Mouse (Mus musculus): ENCODE measurements around the gene Trim71. TPM values are rescaled to one million over a fixed set of nuclear protein-coding genes. Genes with fewer than 3 reads are reported as not detected.

The Trim71 gene
- total RNA-seq, 1 experiment, result 141 TPM

GRCm38 (mm10) chr9:114468217-114468616, 96.0 kb downstream of the Trim71 start:
- H3K36me3 ChIP-seq (ENCODE audit: control insufficient read depth, insufficient read depth, low read length, poor library complexity, severe bottlenecking), result peaks cover 17% of the 10 kb centered on the region
- H3K4me1 ChIP-seq (ENCODE audit: control insufficient read depth in 2 of 2, insufficient read depth in 2 of 2, low read length in 2 of 2, poor library complexity in 1 of 2), result peaks cover 0 to 3% of the 10 kb centered on the region in 2 experiments; a peak in 1 of 4 replicates
- no peak for DNase-seq (ENCODE audit: low read depth, low spot score)
- H3K27ac ChIP-seq (ENCODE audit: insufficient read depth, low read depth, low read length, poor library complexity, severe bottlenecking), result no peak overlapping the region
- in situ Hi-C loops (cut with MboI; ENCODE audit: low sequenced_read_pairs in 2 of 2, unreplicated experiment in 2 of 2), result no loop called here
- TF ChIP-seq MAFK (IDR thresholded peaks at IDR 0.05; ENCODE audit: insufficient read depth, low read depth, low read length) (no peak), ZC3H11A (IDR thresholded peaks at IDR 0.05; ENCODE audit: borderline replicate concordance, low read depth, low read length) (no peak), ZNF384 (IDR thresholded peaks at IDR 0.05; ENCODE audit: low read depth, low read length) (no peak), CHD2 (IDR thresholded peaks at IDR 0.05; ENCODE audit: low read depth, low read length) (no peak), HCFC1 (IDR thresholded peaks at IDR 0.05; ENCODE audit: borderline replicate concordance, insufficient read depth, low read length) (no peak)
- no peaks in the 10 kb centered on the region for H3K9me3 ChIP-seq (ENCODE audit: control insufficient read depth, insufficient read depth, low read depth, low read length)
- no peak overlapping the region for H3K9ac ChIP-seq (ENCODE audit: insufficient read depth, low read depth, low read length, poor library complexity, severe bottlenecking)
- no peak overlapping the region for H3K4me3 ChIP-seq (ENCODE audit: insufficient read depth in 1 of 2, low read depth in 1 of 2, low read length in 2 of 2, poor library complexity in 1 of 2, severe bottlenecking in 1 of 2)

- no peak overlapping the region for H3K4me3 ChIP-seq (ENCODE audit: insufficient read depth in 1 of 2, low read depth in 1 of 2, low read length in 2 of 2, poor library complexity in 1 of 2, severe bottlenecking in 1 of 2)
- no peaks in the 10 kb centered on the region for H3K9me3 ChIP-seq (ENCODE audit: control insufficient read depth, insufficient read depth, low read depth, low read length)
- H3K27ac ChIP-seq (ENCODE audit: insufficient read depth, low read depth, low read length, poor library complexity, severe bottlenecking), result no peak overlapping the region
- TF ChIP-seq HCFC1 (IDR thresholded peaks at IDR 0.05; ENCODE audit: borderline replicate concordance, insufficient read depth, low read length) (no peak), CHD2 (IDR thresholded peaks at IDR 0.05; ENCODE audit: low read depth, low read length) (no peak), MAFK (IDR thresholded peaks at IDR 0.05; ENCODE audit: insufficient read depth, low read depth, low read length) (no peak), ZNF384 (IDR thresholded peaks at IDR 0.05; ENCODE audit: low read depth, low read length) (no peak), ZC3H11A (IDR thresholded peaks at IDR 0.05; ENCODE audit: borderline replicate concordance, low read depth, low read length) (no peak)
- in situ Hi-C loops (cut with MboI; ENCODE audit: low sequenced_read_pairs in 2 of 2, unreplicated experiment in 2 of 2), result no loop called here
- no peaks in the 10 kb centered on the region for H3K4me1 ChIP-seq (ENCODE audit: control insufficient read depth in 2 of 2, insufficient read depth in 2 of 2, low read length in 2 of 2, poor library complexity in 1 of 2)
- no peak overlapping the region for H3K9ac ChIP-seq (ENCODE audit: insufficient read depth, low read depth, low read length, poor library complexity, severe bottlenecking)
- H3K36me3 ChIP-seq (ENCODE audit: control insufficient read depth, insufficient read depth, low read length, poor library complexity, severe bottlenecking), result peaks cover 17% of the 10 kb centered on the region
- no peak for DNase-seq (ENCODE audit: low read depth, low spot score)
Observed at GRCm38 (mm10) chr9:114466871-114467270, 97.3 kb downstream of the Trim71 start.

GRCm38 (mm10) chr9:114465442-114465841, 98.7 kb downstream of the Trim71 start:
- in situ Hi-C loops (cut with MboI; ENCODE audit: low sequenced_read_pairs in 2 of 2, unreplicated experiment in 2 of 2), result no loop called here
- Histone ChIP-seq H3K36me3 (ENCODE audit: control insufficient read depth, insufficient read depth, low read length, poor library complexity, severe bottlenecking) (peaks cover 17% of the 10 kb centered on the region), H3K9ac (ENCODE audit: insufficient read depth, low read depth, low read length, poor library complexity, severe bottlenecking) (no peak overlapping the region), H3K27ac (ENCODE audit: insufficient read depth, low read depth, low read length, poor library complexity, severe bottlenecking) (no peak overlapping the region), H3K4me1 (ENCODE audit: control insufficient read depth in 2 of 2, insufficient read depth in 2 of 2, low read length in 2 of 2, poor library complexity in 1 of 2) (no peaks in the 10 kb centered on the region), H3K9me3 (ENCODE audit: control insufficient read depth, insufficient read depth, low read depth, low read length) (no peaks in the 10 kb centered on the region), H3K4me3 (ENCODE audit: insufficient read depth in 1 of 2, low read depth in 1 of 2, low read length in 2 of 2, poor library complexity in 1 of 2, severe bottlenecking in 1 of 2) (no peak overlapping the region)
- TF ChIP-seq ZC3H11A (IDR thresholded peaks at IDR 0.05; ENCODE audit: borderline replicate concordance, low read depth, low read length), result no peak
- TF ChIP-seq HCFC1 (IDR thresholded peaks at IDR 0.05; ENCODE audit: borderline replicate concordance, insufficient read depth, low read length), result no peak
- TF ChIP-seq CHD2 (IDR thresholded peaks at IDR 0.05; ENCODE audit: low read depth, low read length), result no peak
- no peak for TF ChIP-seq ZNF384 (IDR thresholded peaks at IDR 0.05; ENCODE audit: low read depth, low read length)
- no peak for TF ChIP-seq MAFK (IDR thresholded peaks at IDR 0.05; ENCODE audit: insufficient read depth, low read depth, low read length)
- no peak for DNase-seq (ENCODE audit: low read depth, low spot score)

- TF ChIP-seq CHD2 (IDR thresholded peaks at IDR 0.05; ENCODE audit: low read depth, low read length) (no peak), HCFC1 (IDR thresholded peaks at IDR 0.05; ENCODE audit: borderline replicate concordance, insufficient read depth, low read length) (no peak), MAFK (IDR thresholded peaks at IDR 0.05; ENCODE audit: insufficient read depth, low read depth, low read length) (no peak), ZNF384 (IDR thresholded peaks at IDR 0.05; ENCODE audit: low read depth, low read length) (no peak), ZC3H11A (IDR thresholded peaks at IDR 0.05; ENCODE audit: borderline replicate concordance, low read depth, low read length) (no peak)
- in situ Hi-C loops (cut with MboI; ENCODE audit: low sequenced_read_pairs in 2 of 2, unreplicated experiment in 2 of 2), result no loop called here
- peaks cover 21% of the 10 kb centered on the region for H3K36me3 ChIP-seq (ENCODE audit: control insufficient read depth, insufficient read depth, low read length, poor library complexity, severe bottlenecking)
- no peaks in the 10 kb centered on the region for H3K4me1 ChIP-seq (ENCODE audit: control insufficient read depth in 2 of 2, insufficient read depth in 2 of 2, low read length in 2 of 2, poor library complexity in 1 of 2)
- no peak overlapping the region for H3K4me3 ChIP-seq (ENCODE audit: insufficient read depth in 1 of 2, low read depth in 1 of 2, low read length in 2 of 2, poor library complexity in 1 of 2, severe bottlenecking in 1 of 2)
- no peak overlapping the region for H3K27ac ChIP-seq (ENCODE audit: insufficient read depth, low read depth, low read length, poor library complexity, severe bottlenecking)
- no peak overlapping the region for H3K9ac ChIP-seq (ENCODE audit: insufficient read depth, low read depth, low read length, poor library complexity, severe bottlenecking)
- H3K9me3 ChIP-seq (ENCODE audit: control insufficient read depth, insufficient read depth, low read depth, low read length), result no peaks in the 10 kb centered on the region
- DNase-seq (ENCODE audit: low read depth, low spot score), result no peak
Observed at GRCm38 (mm10) chr9:114462569-114462968, 101.6 kb downstream of the Trim71 start.

GRCm38 (mm10) chr9:114458436-114458835, 105.7 kb downstream of the Trim71 start:
- in situ Hi-C loops (cut with MboI; ENCODE audit: low sequenced_read_pairs in 2 of 2, unreplicated experiment in 2 of 2), result no loop called here
- Histone ChIP-seq H3K4me3 (ENCODE audit: insufficient read depth in 1 of 2, low read depth in 1 of 2, low read length in 2 of 2, poor library complexity in 1 of 2, severe bottlenecking in 1 of 2) (no peak overlapping the region), H3K27ac (ENCODE audit: insufficient read depth, low read depth, low read length, poor library complexity, severe bottlenecking) (no peak overlapping the region), H3K36me3 (ENCODE audit: control insufficient read depth, insufficient read depth, low read length, poor library complexity, severe bottlenecking) (peaks cover 14% of the 10 kb centered on the region), H3K9me3 (ENCODE audit: control insufficient read depth, insufficient read depth, low read depth, low read length) (no peaks in the 10 kb centered on the region), H3K4me1 (ENCODE audit: control insufficient read depth in 2 of 2, insufficient read depth in 2 of 2, low read length in 2 of 2, poor library complexity in 1 of 2) (no peaks in the 10 kb centered on the region), H3K9ac (ENCODE audit: insufficient read depth, low read depth, low read length, poor library complexity, severe bottlenecking) (no peak overlapping the region)
- no peak for DNase-seq (ENCODE audit: low read depth, low spot score)
- TF ChIP-seq ZC3H11A (IDR thresholded peaks at IDR 0.05; ENCODE audit: borderline replicate concordance, low read depth, low read length) (no peak), HCFC1 (IDR thresholded peaks at IDR 0.05; ENCODE audit: borderline replicate concordance, insufficient read depth, low read length) (no peak), MAFK (IDR thresholded peaks at IDR 0.05; ENCODE audit: insufficient read depth, low read depth, low read length) (no peak), ZNF384 (IDR thresholded peaks at IDR 0.05; ENCODE audit: low read depth, low read length) (no peak), CHD2 (IDR thresholded peaks at IDR 0.05; ENCODE audit: low read depth, low read length) (no peak)

Measured in ES-E14 (cell line).